In the genomic region with DNA sequence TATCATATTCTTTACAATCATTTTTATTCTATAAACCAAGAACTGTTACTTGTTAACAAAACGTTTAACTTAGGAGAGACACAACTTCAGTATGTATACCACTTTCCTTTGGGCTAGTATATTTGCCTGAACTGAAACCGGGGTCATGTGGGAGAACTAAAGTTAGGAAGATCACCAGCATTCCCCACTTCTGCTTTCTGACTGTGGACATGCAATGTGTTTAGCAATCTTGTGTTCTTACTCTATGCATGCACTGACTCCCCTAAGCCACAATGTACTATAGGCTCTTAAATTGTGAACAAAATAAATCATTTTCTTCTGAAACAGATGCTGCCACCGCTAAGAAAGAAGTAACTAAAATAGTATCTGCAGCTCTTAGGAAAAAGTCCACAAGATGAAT, we compare ENCODE assay signal across 17 mouse cellular contexts.
"Had no signal": no experiment of that assay in that cellular context is flagged by ENCODE, and none has a peak within 500 bp of the region (broad histone marks: within the 10 kb centered on the region; RNA-seq: fewer than 3 reads in every experiment).

No protein-coding gene starts in this region.

- ATAC-seq: liver, embryonic 12.5 days; liver, postnatal 0 days; lung, postnatal 0 days; midbrain, embryonic 13.5 days; midbrain, embryonic 15.5 days; midbrain, embryonic 16.5 days had no signal

- DNase-seq: left cerebral cortex, postnatal 4 days; liver; liver, embryonic 13.5 days; liver, postnatal 0 days; lung, adult 18-20 months; lung, adult 2 months; lung, embryonic 14.5 days; lung, postnatal 10 days; lung, postnatal 14 days; lung, postnatal 36 days; lung, postnatal 4 days; midbrain, embryonic 14.5 days had no signal
